Mouse (Mus musculus): Measurements from ENCODE around the gene St8sia6.
"Not testable (repeated sequence)": the region's sequence is repeated elsewhere in the genome, so short reads cannot be mapped to it uniquely, and the experiment has no call there.

DNA sequence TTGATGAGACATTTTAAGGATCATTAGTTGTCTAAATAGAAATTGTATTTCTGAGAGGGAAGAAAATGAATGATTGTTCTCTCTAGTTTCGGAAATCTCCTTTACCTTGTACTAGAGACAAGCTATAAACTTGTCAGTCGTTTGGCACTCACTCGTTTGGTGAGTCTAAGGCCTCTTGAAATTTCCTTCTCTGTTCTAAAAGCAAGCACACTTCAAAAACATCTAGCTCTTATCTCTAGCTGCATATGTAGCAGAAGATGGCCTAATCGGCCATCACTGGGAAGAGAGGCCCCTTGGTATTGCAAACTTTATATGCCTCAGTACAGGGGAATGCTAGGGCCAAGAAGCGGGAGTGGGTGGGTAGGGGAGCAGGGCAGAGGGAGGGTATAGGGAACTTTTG, 190.2 kb downstream of the St8sia6 start:
- TF ChIP-seq POLR2A, CTCF (IDR thresholded peaks at IDR 0.05; ENCODE audit: extremely low read depth, insufficient read depth, low read length): not testable (repeated sequence)

Measured in cortical plate, adult 2 months (tissue).